Mouse (Mus musculus): Measurements from ENCODE around the gene Gjb1.

Gene Gjb1

DNA sequence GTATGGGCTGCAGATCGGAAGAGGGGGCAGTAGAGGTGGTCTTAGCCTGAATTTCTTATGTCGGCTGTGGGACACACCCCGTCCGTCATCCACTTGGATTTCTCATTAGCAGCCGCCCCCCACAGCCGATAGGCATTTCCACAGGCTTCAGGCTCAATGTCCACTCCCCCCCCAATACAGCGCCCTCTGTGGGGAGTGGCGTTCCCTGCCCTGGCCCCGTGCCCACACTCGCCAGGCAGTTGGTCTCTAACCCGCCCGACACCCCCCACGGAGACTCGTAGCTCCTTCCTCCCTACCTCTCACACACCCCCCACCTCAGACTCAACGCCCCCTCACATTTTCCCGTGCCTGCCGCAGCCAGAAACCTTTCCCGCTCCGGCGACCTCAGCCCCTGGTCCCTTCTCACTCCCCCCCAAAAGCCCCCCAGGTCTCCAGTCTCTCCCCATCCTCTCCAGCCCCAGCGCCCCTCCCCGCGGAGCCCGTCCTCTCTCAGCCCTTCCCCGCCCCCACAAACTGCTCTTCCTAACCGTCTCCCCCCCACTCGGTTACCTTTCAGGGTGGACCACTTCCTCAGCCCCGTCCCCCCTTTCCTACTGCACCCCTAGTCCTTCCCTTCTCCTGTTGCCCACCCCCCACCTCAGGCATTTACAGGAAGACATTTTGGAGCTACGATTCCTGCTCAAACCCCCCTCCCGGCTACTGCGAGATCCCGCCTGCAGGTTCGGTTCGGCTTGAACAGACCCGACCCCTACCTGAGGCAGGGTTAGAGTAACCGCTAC, 43.0 kb downstream of the Gjb1 start:
- DNase-seq = peak; percentile 84

DNA sequence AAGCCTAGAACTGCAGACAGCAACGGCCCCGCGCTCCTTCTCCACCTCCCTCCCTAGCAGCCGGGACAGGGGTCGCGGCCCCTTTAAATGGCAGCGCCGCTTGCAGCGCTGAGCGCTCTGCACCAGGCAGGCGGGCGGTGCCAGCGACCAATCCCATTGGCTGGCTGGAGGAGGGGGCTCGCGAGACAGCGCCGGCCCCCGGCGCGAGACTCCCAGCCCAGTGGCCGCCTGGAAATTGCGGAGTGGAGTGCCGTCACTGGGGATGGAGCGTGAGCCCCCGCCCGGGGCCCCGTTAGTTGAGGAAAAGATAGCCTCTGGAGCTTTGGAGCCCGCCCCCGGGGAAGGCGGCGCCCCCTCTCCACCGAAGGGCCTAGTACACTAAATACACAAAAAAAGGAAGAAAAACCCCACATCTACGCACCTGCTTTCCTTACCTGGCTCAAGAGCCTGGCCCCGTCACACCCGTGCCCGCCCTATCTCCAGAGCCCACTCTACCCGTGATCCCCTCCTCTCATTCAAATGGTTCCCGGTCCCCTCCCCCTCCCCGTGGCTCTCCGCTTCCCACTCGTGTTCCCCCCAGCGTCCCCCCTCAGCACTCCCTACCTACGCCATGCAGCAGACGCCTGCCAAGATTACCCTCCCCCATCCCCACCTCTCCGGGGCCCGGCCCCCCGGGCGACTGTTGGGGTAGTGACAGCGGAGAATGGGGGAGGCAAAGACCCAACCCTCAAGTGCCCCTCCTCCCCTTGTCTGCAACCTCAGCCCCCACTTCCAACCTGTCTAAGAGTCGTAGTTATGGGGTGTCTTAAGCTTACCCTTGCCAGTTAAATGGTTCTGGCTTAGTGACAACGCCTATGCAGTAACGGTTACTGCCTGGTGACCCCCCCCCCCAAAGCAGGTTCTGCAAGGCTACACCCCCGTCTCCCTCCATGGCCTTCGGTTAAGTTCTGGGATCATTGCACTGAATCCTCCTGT, 43.8 kb downstream of the Gjb1 start:
- peak; percentile 91 to 95 for DNase-seq

DNA sequence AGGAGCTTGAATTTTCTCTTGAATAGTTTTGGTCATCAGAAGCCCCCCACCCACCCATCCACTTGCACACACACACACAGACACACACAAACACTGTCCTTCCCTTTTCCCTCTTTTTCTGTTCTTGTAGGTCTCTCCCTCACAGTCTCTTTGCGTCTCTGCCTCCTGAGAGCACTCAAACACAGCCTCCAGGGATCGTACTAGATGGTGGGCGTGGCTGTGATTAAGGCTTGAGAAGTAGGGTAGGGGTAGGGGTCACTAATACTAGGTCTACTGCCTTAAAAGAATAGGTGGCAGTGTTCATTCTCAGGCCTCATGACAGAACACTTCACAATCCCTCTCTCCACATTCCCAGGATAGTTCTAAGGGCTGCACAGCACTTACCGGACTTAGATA, 44.5 kb downstream of the Gjb1 start, which contains the start of gene Zmym3:
Gene Zmym3 (minus strand): TSS at position 150 of the 396 bp plus-strand sequence.
- peak in 1 of 2 experiments; percentile 6 for DNase-seq

DNA sequence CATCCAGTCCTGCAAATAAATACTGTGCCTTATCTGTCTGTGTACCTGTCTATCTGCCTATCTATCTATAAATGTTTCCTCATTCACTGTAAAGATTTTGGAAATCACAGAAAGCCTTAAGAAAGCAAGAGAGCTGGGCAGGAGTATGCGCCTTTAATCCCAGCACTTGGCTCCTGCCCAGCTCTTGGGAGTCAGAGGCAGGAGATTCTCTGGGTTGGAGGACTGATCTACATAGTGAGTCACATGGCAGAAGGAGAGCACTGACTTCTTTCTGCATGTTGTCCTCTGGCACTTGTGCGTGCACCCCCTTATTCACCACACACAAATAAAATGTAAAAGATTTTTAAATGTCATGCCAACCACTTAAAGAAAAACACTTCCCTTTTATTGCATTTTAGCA, 47.3 kb downstream of the Gjb1 start:
- peak; percentile 17 to 21 for DNase-seq

DNA sequence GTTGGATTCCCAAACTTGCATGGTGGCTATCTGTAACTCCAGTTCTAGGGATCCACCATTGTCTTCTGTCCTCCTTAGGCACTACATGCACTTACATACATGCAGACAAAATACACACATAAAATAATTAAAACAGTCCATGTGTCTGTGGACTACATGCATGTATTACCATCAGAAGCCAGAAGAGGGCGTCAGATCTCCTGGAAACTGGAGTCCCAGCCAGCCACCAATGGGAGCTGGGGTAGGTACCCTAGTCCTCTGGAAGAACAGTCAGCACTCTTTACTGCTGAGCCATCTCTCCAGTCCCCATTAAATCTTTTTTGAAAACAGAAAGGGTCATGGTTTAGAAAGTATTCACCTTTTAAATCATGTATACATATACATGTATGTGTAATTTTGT, 51.6 kb downstream of the Gjb1 start:
- DNase-seq = peak; percentile 16 to 32

DNA sequence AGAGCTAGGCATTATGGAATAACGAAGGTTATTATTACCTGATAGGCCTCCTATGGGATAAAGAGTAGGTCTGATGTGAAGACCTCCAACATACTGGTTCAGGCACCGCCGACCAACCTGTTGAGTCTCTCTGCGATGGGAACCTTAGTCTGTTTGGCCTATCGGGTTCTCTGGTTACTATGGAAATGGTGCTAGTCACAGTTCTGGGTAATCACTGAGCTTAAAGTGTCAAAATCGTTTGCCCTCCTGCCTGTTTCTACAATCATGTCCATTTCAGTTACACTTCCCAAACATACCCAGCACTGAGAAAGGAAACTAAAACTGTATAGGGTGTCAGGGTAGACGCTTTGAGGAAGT, 52.6 kb downstream of the Gjb1 start:
- peak; percentile 22 to 42 for DNase-seq

DNA sequence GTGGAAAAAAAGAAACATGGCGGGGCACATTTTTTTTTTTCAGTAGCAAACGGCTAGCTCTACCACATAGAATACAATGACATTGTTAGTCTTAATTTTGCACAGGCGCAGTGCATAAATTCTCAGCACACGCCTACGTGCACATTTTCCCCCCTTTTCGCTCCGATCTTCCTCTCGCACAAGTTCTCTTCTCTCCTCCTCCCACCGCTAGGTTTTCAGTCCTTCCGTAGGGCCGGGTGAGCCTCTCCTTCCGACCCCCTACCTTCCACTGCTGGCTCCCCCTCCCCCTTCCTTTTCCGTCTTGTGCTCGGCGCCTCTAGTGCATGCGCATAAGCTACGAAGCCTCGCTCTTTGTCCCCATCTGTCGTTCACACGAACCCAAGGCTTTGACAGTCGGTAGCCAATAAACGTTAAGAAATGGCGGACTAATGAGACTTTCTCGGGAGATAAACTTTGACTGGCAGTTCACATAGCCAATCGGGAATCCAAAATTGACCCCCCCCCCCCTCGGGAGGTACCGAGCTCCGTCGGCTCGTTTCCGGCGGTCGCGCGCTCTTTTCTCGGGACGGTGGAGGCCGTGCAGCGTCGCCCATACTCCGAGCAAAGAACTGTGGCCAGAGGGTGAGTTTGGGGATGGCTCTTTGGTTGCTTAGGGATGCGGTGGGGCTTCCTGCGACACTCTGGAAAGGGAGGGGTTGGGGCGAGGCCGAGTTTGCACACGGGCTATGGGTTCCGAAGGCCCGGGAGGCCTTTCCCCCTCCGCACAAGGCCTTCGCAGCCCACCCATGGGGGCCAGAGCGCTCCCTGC, 53.2 kb downstream of the Gjb1 start, which contains the start of gene Nono:
Gene Nono (plus strand): TSS at position 177 of the 808 bp plus-strand sequence.
- peak; percentile 92 to 96 for DNase-seq

DNA sequence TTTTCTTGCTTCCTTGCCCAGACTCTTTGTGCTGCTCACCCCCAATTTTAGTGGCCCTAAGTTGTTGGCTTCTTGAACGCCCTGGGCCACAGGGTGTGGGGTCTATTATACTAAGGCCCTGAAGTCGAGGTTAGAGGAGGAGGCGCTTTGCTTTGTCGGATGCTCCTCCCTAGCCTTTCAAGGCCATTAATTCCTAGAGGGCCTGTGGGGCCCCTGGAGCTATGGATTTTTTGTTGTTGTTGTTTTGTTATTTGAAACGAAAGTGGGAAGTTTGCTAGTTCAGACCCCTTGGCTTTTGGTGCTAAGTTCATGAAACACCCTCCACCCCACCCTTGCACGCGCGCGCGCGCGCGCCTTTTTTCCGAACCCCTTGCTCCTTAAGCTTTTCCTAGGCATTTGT, 53.8 kb downstream of the Gjb1 start:
- DNase-seq = peak in 1 of 2 experiments; percentile 37
